Mouse (Mus musculus): ENCODE data around the gene Slc25a26.

The Slc25a26 gene

DNA sequence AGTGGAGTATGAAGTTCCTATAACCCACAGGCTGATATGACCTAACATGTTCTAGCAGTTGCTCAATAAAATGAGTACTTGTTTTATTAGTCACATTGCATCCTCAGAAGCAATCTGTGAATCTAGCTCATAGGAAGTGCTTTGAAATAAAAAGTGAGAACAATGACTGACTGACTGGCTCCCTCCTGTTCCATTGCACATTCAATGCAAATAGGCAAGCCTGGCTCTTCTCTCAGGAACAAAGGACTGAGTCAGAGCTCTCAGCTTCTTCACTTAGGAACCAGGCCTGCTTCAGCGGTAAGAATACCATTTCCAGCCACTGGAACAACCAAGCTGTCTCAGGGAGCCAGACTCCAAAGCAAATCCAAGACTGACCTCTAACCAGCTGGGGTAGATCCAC, 135.2 kb downstream of the Slc25a26 start:
- DNase-seq (ENCODE audit: low read depth, low spot score) = no peak

DNA sequence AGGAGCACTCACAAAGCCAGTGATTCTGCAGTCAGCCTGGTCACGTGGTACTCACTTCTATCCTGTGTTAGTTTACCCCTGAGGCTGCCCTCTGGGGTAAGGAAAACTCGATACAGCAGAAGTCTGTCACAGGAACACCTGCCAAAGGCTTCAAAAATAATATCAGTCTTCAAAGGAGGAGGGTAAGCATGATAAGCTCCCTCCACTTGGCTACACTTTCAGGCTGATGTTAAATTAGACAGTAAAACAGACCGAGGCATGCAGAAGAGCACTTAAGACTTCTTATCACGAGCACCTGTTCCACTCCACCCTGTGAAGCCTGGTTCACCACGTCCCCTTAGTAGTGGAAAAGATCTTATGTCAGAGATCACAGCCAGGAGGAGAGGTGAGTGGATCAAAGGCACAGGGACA, 136.9 kb downstream of the Slc25a26 start:
- no peak for DNase-seq (ENCODE audit: low read depth, low spot score)

DNA sequence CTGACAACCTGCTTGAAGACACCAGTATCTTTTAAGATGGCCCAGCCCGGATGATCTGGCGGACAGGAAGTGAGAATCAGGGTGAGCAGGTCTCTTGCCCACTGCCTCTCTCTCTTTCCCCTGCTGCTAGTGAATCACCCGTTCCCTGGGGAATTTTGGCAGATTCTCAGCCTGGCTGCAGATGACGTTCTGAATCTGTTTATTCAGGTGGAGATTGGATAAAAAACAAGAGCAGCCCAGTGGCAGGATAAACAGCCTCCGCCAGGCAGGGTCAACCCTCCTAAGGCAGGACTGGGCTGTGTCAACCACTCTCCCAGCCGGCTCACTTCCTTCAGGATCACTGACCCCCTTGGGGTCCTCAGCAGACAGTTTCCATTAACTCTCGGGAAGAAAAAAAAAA, 140.2 kb downstream of the Slc25a26 start:
- no peak for DNase-seq (ENCODE audit: low read depth, low spot score)

DNA sequence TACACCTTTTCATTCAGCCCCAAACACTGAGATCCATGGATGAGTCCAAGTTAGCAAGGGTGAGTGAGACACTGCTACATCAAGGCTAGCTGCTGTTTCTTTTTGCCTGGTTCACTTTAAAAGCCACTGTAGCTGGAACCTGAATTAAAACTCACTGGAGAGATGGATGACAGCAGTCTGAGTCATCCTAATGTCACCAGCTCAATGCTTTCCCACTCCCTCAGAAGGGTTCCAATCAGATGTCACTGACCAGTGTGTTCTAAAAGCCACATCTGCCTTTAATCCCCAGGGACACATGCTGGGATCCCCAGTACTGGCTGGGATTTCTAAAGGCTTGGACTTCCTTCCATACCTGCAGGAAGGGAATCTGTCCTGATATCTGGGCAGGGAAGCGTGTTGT, 141.9 kb downstream of the Slc25a26 start:
- DNase-seq (ENCODE audit: low read depth, low spot score) = no peak

DNA sequence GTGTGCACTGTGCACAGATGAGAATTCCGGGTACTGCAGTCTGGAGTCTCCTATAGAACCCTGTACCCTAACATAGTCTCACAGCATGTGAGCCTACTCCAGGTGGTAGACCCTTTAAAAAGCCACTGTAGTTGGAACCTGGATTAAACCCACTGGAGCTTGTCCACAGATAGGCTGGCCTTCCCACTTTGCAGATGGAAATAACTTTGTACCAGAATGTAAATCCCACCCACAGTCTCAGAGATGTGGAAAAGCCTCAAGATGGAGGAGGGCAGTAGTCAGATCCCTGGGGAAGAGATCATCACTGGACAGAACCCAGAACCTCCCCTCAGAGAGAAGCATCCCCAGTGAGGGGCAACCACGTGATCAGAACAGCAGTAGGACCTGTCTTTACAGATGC, 143.9 kb downstream of the Slc25a26 start:
- no peak for DNase-seq (ENCODE audit: low read depth, low spot score)

DNA sequence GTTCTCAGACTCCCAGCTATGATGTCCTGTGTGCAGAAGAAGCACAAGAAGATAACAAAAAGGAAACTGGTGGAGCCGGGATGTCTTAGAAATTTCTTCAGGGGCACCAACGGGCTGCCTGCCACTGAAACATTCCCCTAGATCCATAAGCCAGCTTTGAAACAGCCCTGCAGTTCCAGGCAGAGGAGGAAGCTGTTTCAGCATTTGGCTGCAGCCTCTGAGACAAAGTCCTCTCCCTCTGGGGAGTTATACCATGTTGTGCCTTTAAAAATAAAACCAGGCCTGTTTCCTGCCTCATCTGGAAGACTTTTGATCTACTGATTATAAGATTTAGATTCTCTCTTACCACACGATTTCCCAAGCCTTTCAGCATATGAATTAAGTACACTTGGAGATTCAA, 144.5 kb downstream of the Slc25a26 start:
- DNase-seq (ENCODE audit: low read depth, low spot score) = no peak

DNA sequence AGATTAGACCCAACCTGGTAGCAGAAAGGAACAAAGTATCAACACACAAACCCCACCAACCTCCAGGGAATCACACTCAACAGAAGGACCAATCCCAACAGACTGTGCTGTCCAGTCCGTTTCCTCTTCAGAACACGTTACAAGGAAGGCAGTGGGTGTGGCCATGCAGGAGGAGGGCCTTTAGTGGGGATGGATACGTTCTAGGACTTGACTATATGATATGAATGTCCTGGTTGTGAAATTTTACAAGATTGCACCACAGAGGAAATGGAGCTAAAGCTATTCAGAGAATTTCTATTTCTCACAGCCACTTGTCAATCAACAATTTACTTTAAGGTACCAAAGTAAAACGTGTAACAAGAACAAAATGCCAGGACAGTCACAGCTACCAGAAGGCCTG, 145.6 kb downstream of the Slc25a26 start:
- DNase-seq (ENCODE audit: low read depth, low spot score) = no peak

DNA sequence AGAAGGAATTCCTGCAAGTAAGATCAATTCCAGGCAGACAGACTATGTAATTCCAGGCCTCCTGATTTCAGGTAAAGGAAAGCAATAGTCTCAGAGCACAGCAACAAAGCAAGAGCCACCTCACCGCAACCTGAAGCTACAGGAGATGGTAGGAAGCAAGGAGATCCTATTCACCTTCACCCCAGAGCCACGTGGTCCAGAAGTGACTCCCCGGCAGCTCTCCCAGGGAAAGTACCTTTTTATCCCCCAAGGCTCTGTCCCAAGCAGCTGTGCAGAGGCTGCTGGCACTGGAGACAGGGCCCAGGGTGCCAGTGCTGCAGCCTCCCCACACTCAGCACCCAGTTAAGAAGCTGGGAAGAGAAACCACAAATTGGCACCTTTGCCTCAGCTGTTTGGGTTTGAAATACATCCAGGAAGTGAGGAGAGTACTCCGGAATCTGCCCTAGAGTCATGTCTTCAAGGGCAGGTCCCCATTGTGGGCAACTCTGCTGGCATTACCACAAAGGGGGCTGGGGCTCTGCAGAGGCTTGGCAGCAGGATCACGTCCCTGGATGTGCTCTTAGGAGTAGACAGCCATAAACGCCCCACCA, 146.2 kb downstream of the Slc25a26 start:
- no peak for DNase-seq (ENCODE audit: low read depth, low spot score)

DNA sequence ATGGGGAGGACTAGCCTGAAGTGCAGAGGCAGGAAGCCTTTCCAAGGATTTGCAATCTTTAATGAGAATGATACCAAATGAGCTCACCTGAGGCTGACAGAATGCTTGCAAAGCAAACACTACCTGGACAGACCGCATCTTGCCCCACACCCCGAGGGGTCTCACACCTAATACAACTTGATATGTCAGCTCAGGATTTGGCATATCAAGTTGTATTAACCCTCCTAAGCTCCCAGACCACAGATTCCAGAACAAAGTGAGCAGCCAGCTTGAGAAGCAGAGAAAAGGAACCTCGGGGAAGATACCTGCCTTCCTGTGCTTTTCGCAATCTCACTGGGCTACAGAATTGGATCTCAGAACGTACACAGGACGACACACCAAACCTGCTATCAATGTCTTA, 146.8 kb downstream of the Slc25a26 start:
- no peak for DNase-seq (ENCODE audit: low read depth, low spot score)

DNA sequence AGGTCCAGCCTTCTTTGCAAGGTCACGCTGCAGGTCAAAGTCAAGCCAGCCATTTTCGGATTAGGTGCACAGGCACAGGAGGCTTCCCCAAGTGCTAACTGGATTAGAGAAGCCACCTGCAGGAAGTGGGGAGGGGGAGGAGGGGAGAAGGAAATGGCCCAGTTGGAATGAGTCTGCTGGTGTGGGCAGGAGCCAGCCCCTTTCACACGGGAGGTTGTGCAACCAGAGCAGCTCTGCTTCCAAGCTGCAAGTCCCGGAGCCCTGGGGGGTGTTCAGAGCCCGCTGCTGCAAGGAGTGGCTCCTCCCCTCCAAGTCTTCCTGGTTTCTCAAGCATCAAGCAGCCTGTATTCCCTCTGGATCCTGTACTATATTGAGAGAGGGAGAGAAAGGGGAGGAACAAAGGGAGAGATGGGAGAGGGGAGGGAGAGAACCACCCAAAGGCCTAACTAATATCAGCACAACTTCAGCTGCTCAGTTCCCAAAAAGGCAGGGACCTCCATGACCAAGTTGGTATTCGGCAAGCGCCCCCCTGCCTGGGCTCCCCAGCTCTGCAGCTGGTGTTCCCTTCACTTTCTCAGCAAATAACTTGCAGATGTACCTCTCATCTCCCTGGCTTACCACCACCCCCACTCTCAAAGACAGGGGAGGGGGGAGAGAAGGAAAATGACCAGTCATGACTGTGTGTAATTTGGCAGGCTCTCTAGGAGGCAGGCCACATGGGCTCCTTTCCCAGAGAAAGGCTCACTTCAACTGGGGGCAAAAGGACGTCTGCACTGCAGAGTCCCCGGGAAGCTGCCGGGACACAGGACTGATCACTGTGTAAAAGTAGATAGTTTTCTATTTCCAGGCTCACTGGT, 147.7 kb downstream of the Slc25a26 start:
- DNase-seq (ENCODE audit: low read depth, low spot score) = no peak

DNA sequence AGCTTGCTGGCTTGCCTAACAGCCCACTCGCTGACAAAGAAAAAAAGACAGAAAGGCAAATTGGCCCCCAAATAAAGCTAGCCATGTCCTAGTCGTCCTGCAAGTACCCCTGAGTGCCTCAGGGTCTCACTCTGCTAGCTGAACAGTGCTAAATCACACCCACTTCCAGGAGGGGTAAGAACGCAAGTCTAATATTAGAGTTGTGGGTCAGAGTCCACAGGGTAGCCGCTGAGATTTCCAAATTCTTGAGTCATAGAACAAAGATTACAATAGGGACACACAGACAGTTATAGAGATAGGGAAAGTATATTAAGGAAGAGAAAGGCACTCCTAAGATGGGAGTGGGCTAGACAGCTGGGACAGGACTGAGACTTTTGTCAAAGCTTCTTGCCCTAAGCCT, 148.4 kb downstream of the Slc25a26 start:
- no peak for DNase-seq (ENCODE audit: low read depth, low spot score)

DNA sequence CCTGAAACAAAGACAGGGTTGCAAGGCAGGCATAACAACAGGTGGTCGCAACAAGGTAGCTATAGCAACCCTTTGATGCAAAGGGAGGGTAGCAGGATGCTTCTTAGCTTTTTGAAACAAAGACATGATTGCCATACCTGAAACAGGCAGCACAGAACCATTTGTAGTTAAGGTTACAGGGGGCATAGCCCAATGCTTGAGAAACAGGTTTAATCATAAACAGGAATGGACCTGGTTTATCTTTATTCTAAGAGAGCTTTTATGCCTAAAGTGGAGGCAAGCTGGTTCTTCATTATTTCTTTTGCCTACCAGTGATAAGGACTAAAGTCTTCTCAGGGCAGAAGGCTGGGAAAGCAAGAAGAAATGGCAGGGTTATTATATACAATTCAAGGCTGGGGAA, 149.5 kb downstream of the Slc25a26 start:
- no peak for DNase-seq (ENCODE audit: low read depth, low spot score)

DNA sequence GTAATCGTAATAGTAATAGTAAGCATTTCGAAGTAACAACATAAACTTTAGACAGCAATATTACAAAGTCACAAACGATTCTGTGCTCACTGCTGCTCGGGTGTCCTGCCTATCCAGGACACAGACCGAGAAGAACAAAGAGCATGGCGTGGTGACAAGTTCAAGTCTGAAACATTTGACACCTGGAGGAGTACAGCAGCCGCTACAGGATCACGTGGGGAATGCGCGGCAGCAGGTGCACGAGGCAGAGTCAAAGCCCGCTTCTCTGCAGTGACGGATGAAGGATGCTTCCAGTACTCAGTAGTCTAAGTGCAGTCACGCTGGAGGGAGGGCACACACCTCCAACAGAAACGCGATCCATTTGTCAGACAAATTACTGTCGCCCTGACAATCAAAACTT, 151.4 kb downstream of the Slc25a26 start:
- DNase-seq (ENCODE audit: low read depth, low spot score) = no peak

DNA sequence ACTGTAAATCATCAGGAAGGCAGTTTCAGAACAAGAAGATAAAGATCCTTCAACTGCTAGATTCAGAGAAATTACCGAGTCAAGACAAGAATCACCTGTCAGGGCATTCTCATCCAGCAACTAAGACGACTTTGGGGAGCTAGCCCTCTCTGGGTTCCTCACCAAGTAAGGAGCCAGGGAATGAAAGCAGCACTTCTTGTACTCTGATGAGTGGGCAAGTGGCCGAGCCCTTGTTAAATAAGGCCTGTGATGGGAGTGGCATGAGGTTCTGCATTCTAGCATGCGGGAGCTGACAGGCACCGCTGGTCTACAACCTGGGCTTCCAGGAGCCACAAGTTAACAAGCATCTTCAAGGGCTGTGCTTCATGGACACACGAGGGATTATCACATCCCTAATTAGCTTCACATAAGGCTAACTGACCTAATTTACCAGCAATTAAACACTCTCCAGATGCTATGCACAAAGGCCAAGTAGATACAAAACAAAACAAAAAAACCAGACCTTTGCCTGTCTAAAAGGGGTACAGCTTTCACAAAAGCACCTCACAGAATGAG, 152.6 kb downstream of the Slc25a26 start:
- DNase-seq (ENCODE audit: low read depth, low spot score) = no peak

DNA sequence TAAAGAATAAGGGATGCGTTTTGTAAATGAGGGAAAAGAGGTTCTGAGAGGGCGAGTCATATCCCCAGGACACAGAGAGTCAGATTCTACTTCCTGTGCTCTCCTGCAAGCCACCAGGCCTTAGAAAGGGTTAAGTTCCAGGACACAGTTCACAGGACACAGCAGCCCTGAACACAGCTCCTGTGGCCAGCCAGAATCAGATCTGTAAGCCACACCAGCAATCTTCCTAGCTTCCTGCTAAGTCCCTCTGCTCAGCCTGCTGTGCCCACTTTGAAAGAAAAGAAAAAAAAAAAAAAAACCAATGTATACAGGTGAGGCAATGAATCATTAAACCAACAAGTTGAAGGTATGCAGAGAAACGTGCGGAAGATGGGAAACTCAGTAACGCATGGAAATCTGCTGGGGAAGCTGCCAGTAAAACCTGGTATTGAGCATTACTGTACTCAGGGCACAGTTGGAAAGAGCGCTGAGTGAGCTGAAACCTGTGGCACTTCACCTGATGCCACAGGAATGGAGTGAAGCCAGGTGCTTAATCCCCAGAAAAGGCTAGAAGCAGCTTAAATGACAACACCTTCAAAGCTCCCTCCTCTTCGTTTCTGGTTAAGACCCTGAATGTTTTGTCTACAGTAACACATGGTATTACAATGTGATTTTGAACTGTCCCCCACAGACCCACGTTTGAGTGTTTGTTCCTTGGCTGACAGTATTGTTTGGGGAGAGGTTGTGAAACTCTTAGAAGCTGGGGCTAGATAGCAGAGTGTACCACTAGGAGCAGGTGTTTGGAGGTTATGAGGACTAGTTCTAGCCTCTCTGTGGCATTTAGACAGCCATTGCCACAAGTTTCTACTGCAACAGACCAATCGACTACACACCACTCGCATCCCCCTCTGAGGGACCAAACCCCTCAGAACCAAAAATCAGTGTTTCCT, 153.5 kb downstream of the Slc25a26 start:
- no peak for DNase-seq (ENCODE audit: low read depth, low spot score)

Data from telencephalon, adult 2 months (tissue).